Mouse (Mus musculus): Measurements from ENCODE around the gene Abca6. TPM values are rescaled to one million over a fixed set of nuclear protein-coding genes. Genes with fewer than 3 reads are reported as not detected.
A peak's percentile ranks its signal among the peaks of the same experiment; 100 is the strongest.

Abca6 gene
- polyA plus RNA-seq, 1 experiment = not detected

DNA sequence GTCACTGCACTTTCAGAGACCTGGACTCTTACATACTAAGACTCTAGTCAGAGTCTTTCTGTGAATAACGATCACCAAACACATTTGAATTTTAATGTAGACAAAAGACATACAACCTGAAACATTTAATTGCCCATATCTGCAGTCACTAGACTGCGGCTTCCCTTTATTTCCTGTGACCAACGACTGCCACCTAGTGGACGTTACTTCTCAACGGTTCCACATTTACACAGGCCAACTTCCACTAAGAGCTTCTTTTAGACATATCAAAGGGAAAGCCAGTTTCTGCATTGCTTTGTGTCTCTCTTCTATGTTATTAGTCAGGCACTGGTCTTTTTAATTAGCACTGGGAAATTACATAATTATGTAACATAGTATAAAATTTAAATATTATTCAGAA is 20.2 kb upstream of the Abca6 start:
- WGBS = 1% methylated on average over 5 of the region's 5 CpGs
- Histone ChIP-seq H3K4me3 (ENCODE audit: insufficient read depth, low read depth, low read length) (no peak overlapping the region), H3K27ac (ENCODE audit: insufficient read depth, low read depth, low read length) (no peak overlapping the region), H3K4me1 (ENCODE audit: control insufficient read depth, insufficient read depth, low read length) (0 out of 2 replicates have a peak, but pooled peaks cover 1% of the 10 kb centered on the region)
- TF ChIP-seq CTCF (IDR thresholded peaks at IDR 0.05; ENCODE audit: insufficient read depth, low read depth, low read length) (no peak), POLR2A (IDR thresholded peaks at IDR 0.05; ENCODE audit: insufficient read depth, low read depth, low read length) (no peak)

DNA sequence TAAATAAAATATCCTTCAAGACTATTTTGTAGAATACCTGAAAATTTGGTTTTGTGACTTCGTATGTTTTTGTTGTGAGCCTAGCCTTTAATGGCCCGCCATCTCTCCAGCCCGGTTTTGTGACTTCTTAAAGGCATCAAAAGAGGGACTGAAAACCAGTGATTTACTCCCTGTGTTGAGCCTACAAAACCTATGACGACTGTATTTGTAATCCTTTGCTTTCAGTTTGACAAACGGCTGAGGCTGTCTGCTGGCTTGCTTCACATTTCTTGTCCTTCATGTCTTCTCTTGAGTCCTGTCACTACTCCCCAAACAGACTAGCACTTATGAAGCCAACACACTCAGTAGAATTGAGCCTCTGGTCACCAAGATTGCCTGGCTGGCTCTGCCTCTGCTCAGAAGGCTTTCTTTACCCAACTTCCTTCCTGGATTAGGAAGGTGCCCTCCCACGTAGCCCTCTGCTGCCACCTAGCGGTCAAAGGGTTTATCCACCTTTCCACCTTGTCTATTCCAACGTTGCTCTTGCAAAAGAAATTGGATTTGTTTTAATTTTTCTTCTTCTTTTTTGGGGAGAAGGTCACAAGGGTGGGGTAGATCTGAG is 16.8 kb upstream of the Abca6 start:
- TF ChIP-seq POLR2A (IDR thresholded peaks at IDR 0.05; ENCODE audit: insufficient read depth, low read depth, low read length) = no peak
- peak; percentile 52 for TF ChIP-seq CTCF (IDR thresholded peaks at IDR 0.05; ENCODE audit: insufficient read depth, low read depth, low read length)
- no peak overlapping the region for H3K27ac ChIP-seq (ENCODE audit: insufficient read depth, low read depth, low read length)
- 30% methylated on average over 8 of the region's 8 CpGs for WGBS

DNA sequence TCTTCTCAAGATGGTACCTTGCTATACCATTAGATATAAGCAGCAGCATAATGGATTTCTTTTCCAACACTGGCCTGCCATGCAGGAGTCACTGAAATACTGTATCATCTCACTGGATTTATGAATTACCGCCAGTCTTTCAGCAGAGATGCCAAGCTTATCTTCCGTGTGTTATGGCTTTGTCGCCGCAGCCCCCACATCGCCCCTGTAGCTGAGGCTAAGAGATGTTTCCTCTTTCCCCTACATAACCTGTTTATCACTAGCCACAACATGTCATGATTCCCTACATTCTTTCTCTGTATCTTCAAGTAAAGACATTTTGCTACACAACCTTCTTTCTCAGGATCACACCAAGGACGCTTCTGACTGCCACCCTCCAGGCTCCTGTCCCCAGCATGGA is 15.7 kb upstream of the Abca6 start:
- Histone ChIP-seq H3K4me1 (ENCODE audit: control insufficient read depth, insufficient read depth, low read length) (0 out of 2 replicates have a peak, but pooled peaks cover 2% of the 10 kb centered on the region), H3K4me3 (ENCODE audit: insufficient read depth, low read depth, low read length) (no peak overlapping the region), H3K27ac (ENCODE audit: insufficient read depth, low read depth, low read length) (no peak overlapping the region)
- TF ChIP-seq CTCF (IDR thresholded peaks at IDR 0.05; ENCODE audit: insufficient read depth, low read depth, low read length) = no peak
- TF ChIP-seq POLR2A (IDR thresholded peaks at IDR 0.05; ENCODE audit: insufficient read depth, low read depth, low read length) = no peak
- WGBS = 92% methylated on average over 6 of the region's 6 CpGs

More for the DNA sequence above, 16.8 kb upstream of the Abca6 start:
- H3K4me3 ChIP-seq (ENCODE audit: insufficient read depth, low read depth, low read length) = no peak overlapping the region
- 0 out of 2 replicates have a peak, but pooled peaks cover 2% of the 10 kb centered on the region for H3K4me1 ChIP-seq (ENCODE audit: control insufficient read depth, insufficient read depth, low read length)

DNA sequence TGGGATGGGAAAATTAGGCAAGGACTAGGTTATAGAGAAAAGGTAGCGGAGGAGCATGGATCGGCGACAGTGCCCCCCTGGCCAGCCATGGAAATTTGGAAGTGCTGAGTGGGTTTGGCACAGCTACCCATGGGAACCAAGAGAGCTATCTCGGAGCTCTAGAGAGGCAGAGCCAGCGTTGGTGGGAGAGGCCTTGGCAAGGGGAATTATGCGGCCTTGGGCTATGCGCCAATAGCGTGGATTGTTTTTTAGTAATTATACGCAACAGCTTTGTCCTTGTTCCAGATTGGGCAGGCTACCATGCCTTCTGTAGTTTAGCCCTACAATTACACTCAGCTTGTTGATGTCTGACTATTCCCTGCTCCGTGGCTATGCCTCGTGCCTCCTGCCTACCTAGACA is 15.2 kb upstream of the Abca6 start:
- no peak for TF ChIP-seq CTCF (IDR thresholded peaks at IDR 0.05; ENCODE audit: insufficient read depth, low read depth, low read length)
- TF ChIP-seq POLR2A (IDR thresholded peaks at IDR 0.05; ENCODE audit: insufficient read depth, low read depth, low read length) = no peak
- Histone ChIP-seq H3K4me1 (ENCODE audit: control insufficient read depth, insufficient read depth, low read length) (0 out of 2 replicates have a peak, but pooled peaks cover 2% of the 10 kb centered on the region), H3K27ac (ENCODE audit: insufficient read depth, low read depth, low read length) (no peak overlapping the region), H3K4me3 (ENCODE audit: insufficient read depth, low read depth, low read length) (no peak overlapping the region)
- 57% methylated on average over 11 of the region's 11 CpGs for WGBS

DNA sequence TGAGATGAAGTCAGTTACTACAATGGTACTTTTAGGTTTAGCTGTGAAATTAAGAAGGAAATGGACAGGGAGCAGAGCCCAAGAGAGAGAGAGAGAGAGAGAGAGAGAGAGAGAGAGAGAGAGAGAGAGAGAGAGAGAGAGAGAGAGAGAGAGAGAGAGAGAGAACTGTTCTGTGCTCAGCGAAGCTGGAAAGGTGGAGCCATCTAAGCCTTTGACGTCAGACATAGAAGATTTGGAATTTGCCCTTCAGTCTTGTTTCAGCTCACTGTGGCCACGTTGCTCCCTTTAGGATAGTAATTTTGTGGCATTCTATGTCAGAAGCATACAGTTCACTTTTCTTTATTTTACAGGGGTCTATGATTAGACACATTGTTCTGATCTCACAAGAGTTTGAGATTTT is 10.3 kb upstream of the Abca6 start:
- TF ChIP-seq CTCF (IDR thresholded peaks at IDR 0.05; ENCODE audit: insufficient read depth, low read depth, low read length) (no peak), POLR2A (IDR thresholded peaks at IDR 0.05; ENCODE audit: insufficient read depth, low read depth, low read length) (no peak)
- no peak overlapping the region for H3K27ac ChIP-seq (ENCODE audit: insufficient read depth, low read depth, low read length)
- 78% methylated on average over 3 of the region's 3 CpGs for WGBS
- H3K4me3 ChIP-seq (ENCODE audit: insufficient read depth, low read depth, low read length) = no peak overlapping the region
- H3K4me1 ChIP-seq (ENCODE audit: control insufficient read depth, insufficient read depth, low read length) = 0 out of 2 replicates have a peak, but pooled peaks cover 2% of the 10 kb centered on the region

DNA sequence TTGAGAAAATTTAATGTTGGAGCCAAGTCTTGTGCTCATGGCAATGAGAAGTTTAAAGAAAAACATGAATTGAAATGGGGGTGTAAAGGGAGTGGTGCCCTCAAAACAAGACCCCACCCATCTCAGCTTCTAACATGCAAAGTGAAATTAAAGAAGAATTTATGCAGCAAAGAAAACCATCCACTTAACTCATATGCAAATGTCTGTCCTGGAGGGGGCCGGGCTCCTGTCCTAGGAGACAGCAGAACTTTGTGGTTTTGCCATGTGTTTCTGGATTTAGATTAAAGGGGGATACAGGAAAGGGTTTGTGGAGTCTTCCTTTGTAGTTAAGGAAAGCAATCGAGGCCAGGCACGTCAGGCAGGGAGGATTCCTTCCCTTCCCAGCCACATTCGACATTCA is 6.3 kb upstream of the Abca6 start:
- WGBS = 75% methylated on average over 4 of the region's 4 CpGs
- TF ChIP-seq CTCF (IDR thresholded peaks at IDR 0.05; ENCODE audit: insufficient read depth, low read depth, low read length) (no peak), POLR2A (IDR thresholded peaks at IDR 0.05; ENCODE audit: insufficient read depth, low read depth, low read length) (no peak)
- Histone ChIP-seq H3K4me1 (ENCODE audit: control insufficient read depth, insufficient read depth, low read length) (no peaks in the 10 kb centered on the region), H3K4me3 (ENCODE audit: insufficient read depth, low read depth, low read length) (no peak overlapping the region), H3K27ac (ENCODE audit: insufficient read depth, low read depth, low read length) (no peak overlapping the region)

DNA sequence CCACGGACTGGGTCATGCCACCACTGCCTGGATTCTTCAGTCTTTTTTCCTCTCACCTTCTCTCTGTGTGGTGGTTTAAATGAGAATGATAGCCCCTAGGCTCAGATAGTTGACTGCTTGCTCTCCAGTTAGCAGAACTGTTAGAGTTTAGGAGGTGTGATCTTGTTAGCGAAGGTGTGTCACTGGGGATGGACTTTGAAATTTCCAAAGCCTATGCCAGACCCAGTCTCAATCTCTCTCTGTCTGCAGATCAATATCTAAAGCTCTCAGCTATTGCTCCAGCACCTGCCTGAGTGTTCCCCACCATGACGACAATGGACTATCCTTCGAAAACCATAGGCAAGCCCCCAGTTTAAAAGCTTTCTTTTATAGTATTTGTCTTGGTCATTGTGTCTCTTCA is 5.5 kb upstream of the Abca6 start:
- no peak for TF ChIP-seq CTCF (IDR thresholded peaks at IDR 0.05; ENCODE audit: insufficient read depth, low read depth, low read length)
- no peak for TF ChIP-seq POLR2A (IDR thresholded peaks at IDR 0.05; ENCODE audit: insufficient read depth, low read depth, low read length)

DNA sequence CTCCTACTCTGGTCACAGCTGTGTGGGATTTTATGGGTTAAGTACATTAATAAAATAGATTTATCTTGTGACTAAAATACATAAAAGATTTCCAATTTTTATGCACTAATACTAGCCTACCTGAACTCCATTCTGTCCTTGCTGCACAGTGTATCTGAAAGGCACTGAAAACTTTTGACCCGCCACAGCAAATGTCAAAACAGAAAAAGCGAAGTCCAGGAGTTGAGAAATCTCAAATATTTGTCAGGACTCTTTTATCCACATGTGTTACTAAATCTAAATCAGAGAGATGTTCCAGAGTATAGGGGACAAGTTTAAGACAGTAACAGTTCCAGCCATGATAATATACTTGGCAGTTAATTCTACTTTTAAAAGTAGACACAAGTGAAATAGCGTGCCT is 680 bp upstream of the Abca6 start:
- TF ChIP-seq CTCF (IDR thresholded peaks at IDR 0.05; ENCODE audit: insufficient read depth, low read depth, low read length) = no peak
- no peak for TF ChIP-seq POLR2A (IDR thresholded peaks at IDR 0.05; ENCODE audit: insufficient read depth, low read depth, low read length)
- WGBS = 89% methylated on average over 3 of the region's 3 CpGs
- Histone ChIP-seq H3K27ac (ENCODE audit: insufficient read depth, low read depth, low read length) (no peak overlapping the region), H3K4me1 (ENCODE audit: control insufficient read depth, insufficient read depth, low read length) (no peaks in the 10 kb centered on the region), H3K4me3 (ENCODE audit: insufficient read depth, low read depth, low read length) (no peak overlapping the region)

More for the DNA sequence above, 5.5 kb upstream of the Abca6 start:
- 96% methylated on average over 4 of the region's 4 CpGs for WGBS
- Histone ChIP-seq H3K27ac (ENCODE audit: insufficient read depth, low read depth, low read length) (no peak overlapping the region), H3K4me1 (ENCODE audit: control insufficient read depth, insufficient read depth, low read length) (no peaks in the 10 kb centered on the region), H3K4me3 (ENCODE audit: insufficient read depth, low read depth, low read length) (no peak overlapping the region)

DNA sequence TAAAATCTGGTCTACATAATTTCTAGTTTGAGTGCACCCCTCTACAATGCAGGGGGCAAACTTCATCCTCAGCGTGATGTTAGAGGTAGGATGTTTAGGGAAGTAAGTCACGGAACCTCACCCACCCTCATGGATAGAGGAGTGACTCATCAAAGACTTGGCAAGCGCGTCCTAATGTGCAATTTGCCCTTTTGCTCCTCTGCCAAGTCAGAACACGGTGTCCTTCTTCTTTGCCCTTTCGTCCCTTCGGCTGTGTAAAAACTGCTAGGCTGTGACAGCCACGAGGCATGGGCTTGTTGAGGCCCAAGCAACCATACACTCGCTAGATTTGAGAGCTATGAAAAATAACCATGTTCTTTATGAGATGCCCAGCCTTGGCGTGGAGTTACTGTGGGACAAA is 6.8 kb downstream of the Abca6 start:
- no peak for TF ChIP-seq CTCF (IDR thresholded peaks at IDR 0.05; ENCODE audit: insufficient read depth, low read depth, low read length)
- TF ChIP-seq POLR2A (IDR thresholded peaks at IDR 0.05; ENCODE audit: insufficient read depth, low read depth, low read length) = no peak
- no peak overlapping the region for H3K4me3 ChIP-seq (ENCODE audit: insufficient read depth, low read depth, low read length)
- no peaks in the 10 kb centered on the region for H3K4me1 ChIP-seq (ENCODE audit: control insufficient read depth, insufficient read depth, low read length)
- 70% methylated on average over 10 of the region's 10 CpGs for WGBS
- no peak overlapping the region for H3K27ac ChIP-seq (ENCODE audit: insufficient read depth, low read depth, low read length)

Measured in olfactory bulb, adult 2 months (tissue).